Mouse (Mus musculus): Measurements from ENCODE around the gene Arhgap22. TPM values are rescaled to one million over a fixed set of nuclear protein-coding genes. Genes with fewer than 3 reads are reported as not detected.

Gene Arhgap22
- total RNA-seq, 2 experiments from 2014 or later = 10.9 to 12.1 TPM

DNA sequence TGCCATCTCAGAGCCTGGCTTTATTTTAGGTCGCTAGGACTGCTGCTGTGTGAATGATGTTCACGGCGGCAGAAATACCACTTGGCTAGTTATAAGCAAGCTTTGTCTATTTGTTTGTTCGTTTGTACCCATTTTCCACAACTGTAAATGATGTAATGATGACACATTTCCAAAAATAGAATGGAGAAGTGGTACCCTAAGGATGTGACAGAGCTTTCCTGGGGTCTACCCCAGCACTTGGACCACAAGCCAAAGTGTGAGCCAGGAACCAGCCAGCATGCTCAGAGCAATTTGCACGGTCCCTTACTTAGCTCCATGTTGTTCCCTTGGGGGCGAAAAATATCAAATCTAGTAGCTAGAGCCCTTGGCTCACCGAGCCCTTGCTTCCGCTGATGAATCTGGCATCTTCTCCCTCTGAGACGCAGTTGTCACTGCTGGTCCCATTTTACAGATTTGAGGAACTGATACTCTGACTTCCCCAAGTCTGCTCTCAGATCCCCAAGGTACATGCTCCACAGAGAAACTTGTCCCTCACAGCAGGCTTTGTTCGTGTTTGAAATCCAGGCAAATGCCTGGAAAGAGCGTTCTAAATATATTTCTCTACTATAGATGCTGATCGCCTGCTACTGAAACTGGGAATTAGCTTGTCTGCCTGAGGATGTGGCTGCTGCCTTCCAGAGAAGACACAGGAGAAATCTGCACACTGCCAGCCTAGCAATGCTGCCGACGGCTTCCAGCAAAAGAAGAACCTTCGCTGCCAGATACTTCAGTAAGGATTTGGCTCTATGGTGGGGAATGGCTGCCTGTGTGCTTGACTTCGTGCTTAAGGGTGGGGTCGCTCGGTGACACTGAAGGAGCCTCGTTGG is 2.8 kb downstream of the Arhgap22 start:
- no peak for TF ChIP-seq CTCF (IDR thresholded peaks at IDR 0.05)
- no peak for DNase-seq (ENCODE audit: extremely low spot score in 1 of 2, low spot score in 2 of 2)
- Histone ChIP-seq H3K4me3 (peak overlapping the region; percentile 11; the same call in 1 of the 2 replicates), H3K27ac (peak overlapping the region; percentile 50; the same call in 1 of the 2 replicates)
- intact Hi-C loops (cut with DNase I) = no loop called here

DNA sequence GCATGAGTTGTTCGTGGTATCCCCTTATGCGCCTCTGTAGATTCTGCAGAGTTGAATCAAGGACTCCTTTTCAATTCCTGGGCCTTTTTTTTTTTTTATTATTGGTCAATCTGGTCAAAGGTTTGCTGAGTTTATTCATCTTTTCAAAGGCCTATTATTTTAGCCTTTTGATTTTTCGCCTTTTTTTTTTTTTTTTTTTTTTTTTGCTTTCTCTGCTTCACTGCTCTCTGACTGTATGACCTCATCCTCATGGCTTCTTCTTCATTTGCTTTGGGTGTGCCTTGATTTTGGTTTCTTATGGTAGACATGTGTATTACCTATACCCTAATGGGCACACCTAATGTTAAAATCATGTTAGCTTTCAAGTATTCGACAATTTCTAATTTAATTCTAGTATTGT is 11.4 kb downstream of the Arhgap22 start:
- DNase-seq (ENCODE audit: extremely low spot score in 1 of 2, low spot score in 2 of 2) = no peak
- no peak for TF ChIP-seq CTCF (IDR thresholded peaks at IDR 0.05)
- H3K4me3 ChIP-seq = no peak overlapping the region
- H3K27ac ChIP-seq = no peak overlapping the region
- intact Hi-C loops (cut with DNase I) = no loop called here

- intact Hi-C loops (cut with DNase I) = no loop called here
- DNase-seq (ENCODE audit: extremely low spot score in 1 of 2, low spot score in 2 of 2) = no peak
- no peak for TF ChIP-seq CTCF (IDR thresholded peaks at IDR 0.05)
- H3K4me3 ChIP-seq = no peak overlapping the region
- no peak overlapping the region for H3K27ac ChIP-seq
Measured at GRCm38 (mm10) chr14:33230672-33231071, 16.8 kb downstream of the Arhgap22 start.

DNA sequence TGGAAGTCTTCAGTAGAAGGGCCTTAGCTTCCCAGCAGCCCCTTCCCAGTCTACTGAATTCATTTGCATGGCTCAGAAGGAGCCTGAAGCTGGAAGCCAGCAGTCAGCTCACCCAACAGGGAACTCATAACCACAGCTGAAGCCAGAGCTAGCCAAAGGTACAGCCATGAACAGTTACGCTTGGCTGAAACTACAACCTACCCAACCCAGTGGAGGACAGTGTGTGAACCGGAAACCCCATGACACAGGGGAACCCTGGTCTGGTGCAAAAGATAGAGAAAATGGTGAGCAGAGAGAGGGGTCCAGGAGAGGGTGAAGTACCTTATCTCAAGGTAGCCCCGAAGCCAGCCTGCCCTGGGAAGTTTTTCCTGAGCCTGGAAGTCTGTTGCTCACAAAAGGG is 17.5 kb downstream of the Arhgap22 start:
- TF ChIP-seq CTCF (IDR thresholded peaks at IDR 0.05) = no peak
- no peak for DNase-seq (ENCODE audit: extremely low spot score in 1 of 2, low spot score in 2 of 2)
- Histone ChIP-seq H3K4me3 (no peak overlapping the region), H3K27ac (no peak overlapping the region; the same call in 1 of the 2 replicates)
- intact Hi-C loops (cut with DNase I) = no loop called here

DNA sequence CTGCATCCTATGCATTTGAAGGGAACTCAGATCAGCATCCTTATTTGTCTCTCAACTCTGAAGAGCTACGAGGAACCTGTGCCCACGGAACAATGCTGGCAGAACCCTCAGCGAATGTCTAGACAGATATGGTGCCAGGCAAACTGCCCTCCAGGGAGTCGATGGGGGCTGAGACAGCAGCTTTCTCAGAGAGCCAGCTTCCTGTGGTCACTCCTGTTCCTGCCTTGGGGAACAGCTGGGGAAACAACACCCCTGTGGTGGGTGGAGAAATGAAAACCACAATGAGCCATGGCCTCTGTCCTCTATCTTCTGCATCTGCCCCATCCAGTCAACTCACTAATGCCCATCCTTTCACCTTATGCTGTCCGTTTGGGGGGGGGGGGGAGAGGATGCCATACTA is 18.2 kb downstream of the Arhgap22 start:
- Histone ChIP-seq H3K4me3 (no peak overlapping the region), H3K27ac (no peak overlapping the region)
- DNase-seq (ENCODE audit: extremely low spot score in 1 of 2, low spot score in 2 of 2) = no peak
- TF ChIP-seq CTCF (IDR thresholded peaks at IDR 0.05) = no peak
- intact Hi-C loops (cut with DNase I) = no loop called here

- Histone ChIP-seq H3K27ac (no peak overlapping the region), H3K4me3 (no peak overlapping the region)
- no peak for DNase-seq (ENCODE audit: extremely low spot score in 1 of 2, low spot score in 2 of 2)
- intact Hi-C loops (cut with DNase I) = no loop called here
- no peak for TF ChIP-seq CTCF (IDR thresholded peaks at IDR 0.05)
Measured at GRCm38 (mm10) chr14:33235661-33236060, 21.8 kb downstream of the Arhgap22 start.

DNA sequence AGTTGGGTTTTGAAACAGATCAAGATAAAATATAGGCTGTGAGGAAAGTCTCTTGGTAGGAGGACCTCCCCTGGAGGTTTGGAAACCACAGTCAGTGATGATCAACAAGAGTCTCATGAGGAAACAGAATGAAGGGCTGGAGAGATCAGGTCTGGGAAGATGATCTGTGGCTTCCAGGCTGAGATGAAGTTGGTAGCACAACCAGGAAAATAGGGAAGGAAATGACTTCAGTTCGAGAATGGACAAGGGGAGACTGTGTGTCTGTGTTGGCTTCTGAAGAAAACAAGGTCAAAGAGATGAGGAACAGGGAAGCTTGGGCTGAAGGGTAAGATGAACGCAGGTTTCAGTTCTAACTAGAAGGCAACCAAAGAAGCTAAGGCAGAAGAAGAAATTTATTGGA is 26.6 kb downstream of the Arhgap22 start:
- no peak overlapping the region for H3K4me3 ChIP-seq
- H3K27ac ChIP-seq = no peak overlapping the region
- intact Hi-C loops (cut with DNase I) = no loop called here
- no peak for DNase-seq (ENCODE audit: extremely low spot score in 1 of 2, low spot score in 2 of 2)
- TF ChIP-seq CTCF (IDR thresholded peaks at IDR 0.05) = no peak

DNA sequence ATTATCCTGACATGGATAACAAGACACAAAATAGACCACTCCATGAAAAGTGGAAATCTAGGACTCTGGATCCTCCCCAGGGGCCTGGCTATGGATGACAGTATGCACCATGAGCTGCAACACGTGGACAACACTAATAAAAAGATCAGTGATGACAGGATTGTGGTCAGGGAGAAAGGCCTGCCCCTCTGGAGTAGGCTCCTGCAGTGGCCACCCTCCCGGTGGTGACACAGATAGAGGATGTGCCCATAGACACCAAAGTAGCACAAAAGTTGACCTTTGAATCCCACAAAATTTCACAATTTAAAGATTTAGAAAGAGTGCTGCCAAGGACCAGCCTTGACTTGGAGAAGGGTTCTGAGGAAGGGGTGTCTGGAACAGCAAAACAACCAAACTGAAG is 29.4 kb downstream of the Arhgap22 start:
- H3K4me3 ChIP-seq = no peak overlapping the region
- intact Hi-C loops (cut with DNase I) = no loop called here
- TF ChIP-seq CTCF (IDR thresholded peaks at IDR 0.05) = no peak
- no peak for DNase-seq (ENCODE audit: extremely low spot score in 1 of 2, low spot score in 2 of 2)
- no peak overlapping the region for H3K27ac ChIP-seq

DNA sequence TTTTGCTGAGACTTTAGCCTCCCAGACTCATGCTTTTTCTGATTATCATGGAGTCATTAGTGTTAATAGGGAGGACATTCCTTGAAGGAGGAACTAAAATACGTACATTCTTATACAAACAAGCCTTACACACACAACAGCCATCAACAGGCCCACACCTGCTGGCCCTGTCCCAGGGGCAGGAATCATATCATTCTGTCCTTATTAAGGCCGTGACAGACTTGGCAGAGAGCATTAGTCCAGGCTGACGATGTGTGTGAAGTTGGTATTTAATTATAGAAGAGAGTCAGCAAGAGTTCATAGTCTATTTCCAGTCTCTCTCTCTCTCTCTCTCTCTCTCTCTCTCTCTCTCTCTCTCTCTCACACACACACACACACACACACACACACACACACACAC is 30.7 kb downstream of the Arhgap22 start:
- no peak for DNase-seq (ENCODE audit: extremely low spot score in 1 of 2, low spot score in 2 of 2)
- intact Hi-C loops (cut with DNase I) = no loop called here
- Histone ChIP-seq H3K4me3 (no peak overlapping the region), H3K27ac (no peak overlapping the region)
- no peak for TF ChIP-seq CTCF (IDR thresholded peaks at IDR 0.05)

- intact Hi-C loops (cut with DNase I) = no loop called here
- DNase-seq (ENCODE audit: extremely low spot score in 1 of 2, low spot score in 2 of 2) = no peak
- Histone ChIP-seq H3K27ac (no peak overlapping the region), H3K4me3 (no peak overlapping the region)
- TF ChIP-seq CTCF (IDR thresholded peaks at IDR 0.05) = no peak
Measured at GRCm38 (mm10) chr14:33244946-33245345, 31.1 kb downstream of the Arhgap22 start.

GRCm38 (mm10) chr14:33246476-33246875 is 32.6 kb downstream of the Arhgap22 start:
- TF ChIP-seq CTCF (IDR thresholded peaks at IDR 0.05) = peak; percentile 62
- intact Hi-C loops (cut with DNase I) = no loop called here
- no peak overlapping the region for H3K27ac ChIP-seq
- H3K4me3 ChIP-seq = no peak overlapping the region
- peak; percentile 20 to 47 for DNase-seq (ENCODE audit: extremely low spot score in 1 of 2, low spot score in 2 of 2)

DNA sequence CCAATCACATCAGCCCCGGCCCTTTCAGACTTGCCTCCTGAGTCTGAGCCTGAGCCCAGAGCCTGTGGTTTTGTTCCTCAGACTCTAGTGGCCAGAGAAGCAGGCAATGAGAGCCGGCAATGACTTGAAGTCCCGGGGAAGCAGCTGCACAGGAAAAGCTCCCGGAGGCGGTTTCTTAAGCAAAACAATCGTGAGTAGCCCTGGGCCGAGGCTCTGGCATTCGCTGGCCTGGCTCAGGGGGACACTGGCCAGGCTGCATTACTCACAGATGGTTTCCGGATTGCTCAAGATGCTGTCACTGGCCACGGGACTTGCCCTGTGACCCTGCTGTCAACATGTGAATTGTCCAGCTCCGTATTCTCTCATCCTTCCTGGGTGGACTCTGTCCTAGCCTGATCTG is 33.8 kb downstream of the Arhgap22 start:
- no peak overlapping the region for H3K27ac ChIP-seq
- TF ChIP-seq CTCF (IDR thresholded peaks at IDR 0.05) = no peak
- DNase-seq (ENCODE audit: extremely low spot score in 1 of 2, low spot score in 2 of 2) = peak; percentile 20 to 21
- intact Hi-C loops (cut with DNase I) = no loop called here
- no peak overlapping the region for H3K4me3 ChIP-seq

DNA sequence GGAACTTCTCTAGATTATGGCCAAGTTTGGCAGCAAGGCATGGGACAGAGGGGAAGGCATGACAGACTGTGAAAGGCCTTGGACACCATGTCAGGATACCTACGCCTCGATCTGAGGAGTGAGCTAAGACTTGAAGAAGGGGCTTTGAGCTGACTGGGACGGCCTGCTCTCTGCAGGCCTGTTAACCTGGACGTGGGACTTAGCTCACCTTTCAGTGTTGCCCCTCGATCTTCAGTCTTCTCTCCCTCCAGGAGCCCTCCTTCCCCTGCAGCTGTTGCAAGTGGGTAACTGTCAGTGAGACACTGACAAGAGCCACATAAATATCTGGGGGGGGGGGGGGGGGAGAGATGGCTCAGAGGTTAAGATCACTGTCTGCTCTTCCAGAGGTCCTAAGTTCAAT is 34.9 kb downstream of the Arhgap22 start:
- intact Hi-C loops (cut with DNase I) = no loop called here

More for the DNA sequence above, 34.9 kb downstream of the Arhgap22 start:
- no peak for DNase-seq (ENCODE audit: extremely low spot score in 1 of 2, low spot score in 2 of 2)
- H3K27ac ChIP-seq = no peak overlapping the region
- TF ChIP-seq CTCF (IDR thresholded peaks at IDR 0.05) = no peak
- H3K4me3 ChIP-seq = no peak overlapping the region

Measured in left cerebral cortex, adult 2 months (tissue).